Mouse (Mus musculus) spleen, adult 2 months (tissue): ENCODE data around the gene Abcc4. TPM values are rescaled to one million over a fixed set of nuclear protein-coding genes. Genes with fewer than 3 reads are reported as not detected.

Source experiments
- DNase-seq, 2 experiments: peaks; one replicate each; pipeline versions ENCODE4 v3.0.0 to v3.0.0-alpha.2; 2012 to 2021; ENCODE audit warnings: low spot score in 2 of 2, low read depth in 1 of 2
- H3K27ac ChIP-seq: fragments of 200-500 bp; 2 replicates; pipeline ENCODE4 v1.5.1; 2012; ENCODE audit warnings: low read length, inconsistent platforms; ENCODE audit not compliant: insufficient read depth
- H3K27me3 ChIP-seq: fragments of 200-500 bp; 2 replicates; pipeline ENCODE4 v1.6.1; 2012; ENCODE audit warnings: mild to moderate bottlenecking, moderate library complexity, low read length, inconsistent platforms; ENCODE audit not compliant: control insufficient read depth, insufficient read depth
- H3K36me3 ChIP-seq: fragments of 200-500 bp; 2 replicates; pipeline ENCODE4 v1.6.1; 2012; ENCODE audit warnings: mild to moderate bottlenecking, low read length, inconsistent platforms; ENCODE audit not compliant: control insufficient read depth, insufficient read depth
- H3K4me1 ChIP-seq: fragments of 200-500 bp; 2 replicates; pipeline ENCODE4 v1.6.1; 2011; ENCODE audit warnings: inconsistent platforms; ENCODE audit not compliant: control insufficient read depth, insufficient read depth, insufficient read length
- H3K4me3 ChIP-seq: fragments of 200-500 bp; 2 replicates; pipeline ENCODE4 v1.5.1; 2011; ENCODE audit warnings: mild to moderate bottlenecking, inconsistent platforms; ENCODE audit not compliant: insufficient read depth, insufficient read length; ENCODE audit errors: extremely low read depth
- CTCF ChIP-seq: fragments of 200-500 bp; IDR thresholded peaks from 2 replicates; pipeline ENCODE4 v1.5.1; 2011; ENCODE audit warnings: mild to moderate bottlenecking, inconsistent platforms; ENCODE audit not compliant: insufficient read depth, insufficient read length, insufficient replicate concordance; ENCODE audit errors: extremely low read depth
- POLR2A ChIP-seq: fragments of 200-500 bp; IDR thresholded peaks from 2 replicates; pipeline ENCODE4 v1.6.1; 2011; ENCODE audit warnings: low read depth, low read length, inconsistent platforms
- WGBS: fragments of 180-500 bp; shearing (Covaris S2); methylation state at CpG from one replicate; pipeline ENCODE4 v1.1.7; 2018; 5-methylcytosine and 5-hydroxymethylcytosine counted together
- polyA plus RNA-seq: library from polyadenylated mRNA; depleted of rRNA; stranded (reverse); fragments of >200 nt; gene quantifications from 2 replicates; pipeline ENCODE4 v1.2.3, GENCODE M21; 2012

The Abcc4 gene
- polyA plus RNA-seq, 1 experiment: 2.9 TPM

DNA sequence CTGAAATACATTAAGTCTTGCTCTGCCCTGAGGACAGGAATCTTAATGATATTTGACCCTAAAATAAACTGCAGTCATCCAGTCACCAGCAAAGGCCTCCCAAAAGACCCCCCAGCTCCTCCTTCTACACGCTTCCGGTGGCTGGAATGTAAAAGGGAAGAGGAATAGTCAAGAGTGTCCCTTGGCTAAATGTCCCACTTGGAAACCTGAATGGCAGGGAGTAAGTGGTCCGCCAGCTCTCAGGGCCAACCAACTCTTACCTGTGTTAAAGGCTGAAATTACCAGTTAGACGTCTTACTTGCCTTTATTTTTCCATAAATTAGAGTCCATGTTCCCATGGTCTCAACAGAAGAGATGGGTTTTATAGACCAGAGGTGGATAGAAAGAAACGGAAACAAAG, 6.9 kb upstream of the Abcc4 start:
- no peak overlapping the region for H3K27ac ChIP-seq
- TF ChIP-seq CTCF (no peak), POLR2A (no peak)
- WGBS: 88% methylated on average over 5 of the region's 5 CpGs
- H3K27me3 ChIP-seq: 0 out of 2 replicates have a peak, but pooled peaks cover 1% of the 10 kb centered on the region
- no peak overlapping the region for H3K4me3 ChIP-seq
- H3K36me3 ChIP-seq: no peaks in the 10 kb centered on the region
- no peaks in the 10 kb centered on the region; the same call in 1 of the 2 replicates for H3K4me1 ChIP-seq
- no peak for DNase-seq

DNA sequence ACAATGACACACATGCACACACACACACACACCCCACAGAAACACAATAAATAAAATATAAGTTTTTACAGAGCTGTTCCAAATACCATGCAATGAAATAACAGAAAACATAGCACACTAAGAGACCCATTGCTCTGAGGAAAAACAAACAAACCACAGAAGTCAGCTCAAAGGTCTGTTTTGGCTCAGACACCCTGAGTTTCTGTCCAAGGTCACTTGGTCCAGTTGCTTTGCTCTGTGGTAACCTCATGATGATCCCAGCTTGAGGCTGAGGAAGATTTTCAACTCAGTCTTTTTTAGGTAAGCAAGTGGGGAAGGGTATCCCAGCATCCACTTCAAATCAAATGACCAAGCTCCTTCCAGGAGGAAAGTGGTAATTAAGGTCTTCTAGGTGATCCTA, 4.9 kb upstream of the Abcc4 start:
- Histone ChIP-seq H3K4me1 (no peaks in the 10 kb centered on the region; the same call in none of the 2 replicates), H3K27ac (no peak overlapping the region), H3K36me3 (no peaks in the 10 kb centered on the region), H3K27me3 (0 out of 2 replicates have a peak, but pooled peaks cover 1% of the 10 kb centered on the region), H3K4me3 (no peak overlapping the region)
- TF ChIP-seq POLR2A: no peak
- no peak for TF ChIP-seq CTCF
- DNase-seq: no peak

DNA sequence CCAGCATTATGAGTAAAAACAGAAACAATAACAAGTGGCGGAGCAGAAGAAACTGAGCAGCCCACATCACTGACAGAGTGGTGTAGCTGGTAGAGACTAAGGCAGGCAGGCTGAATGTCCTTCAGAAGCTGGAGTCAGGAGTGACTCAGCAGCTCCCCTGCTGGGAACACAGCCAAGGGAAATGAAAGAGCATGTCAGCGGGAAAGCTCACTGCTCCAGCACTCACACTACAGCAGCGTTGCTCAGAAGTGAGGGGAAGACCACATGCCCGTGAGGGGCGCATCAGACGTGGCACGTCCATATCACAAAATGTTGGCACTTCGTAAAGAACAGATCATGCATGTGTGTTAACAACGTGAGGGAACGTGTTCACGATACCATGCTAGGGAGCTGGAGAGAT, 3.7 kb upstream of the Abcc4 start:
- no peak for TF ChIP-seq CTCF
- no peak for TF ChIP-seq POLR2A
- no peaks in the 10 kb centered on the region; the same call in none of the 2 replicates for H3K4me1 ChIP-seq
- no peaks in the 10 kb centered on the region for H3K36me3 ChIP-seq
- no peak overlapping the region for H3K4me3 ChIP-seq
- 0 out of 2 replicates have a peak, but pooled peaks cover 1% of the 10 kb centered on the region for H3K27me3 ChIP-seq
- peak in 1 of 2 experiments; percentile 15 for DNase-seq
- no peak overlapping the region for H3K27ac ChIP-seq
- WGBS: 15% methylated on average over 11 of the region's 11 CpGs

DNA sequence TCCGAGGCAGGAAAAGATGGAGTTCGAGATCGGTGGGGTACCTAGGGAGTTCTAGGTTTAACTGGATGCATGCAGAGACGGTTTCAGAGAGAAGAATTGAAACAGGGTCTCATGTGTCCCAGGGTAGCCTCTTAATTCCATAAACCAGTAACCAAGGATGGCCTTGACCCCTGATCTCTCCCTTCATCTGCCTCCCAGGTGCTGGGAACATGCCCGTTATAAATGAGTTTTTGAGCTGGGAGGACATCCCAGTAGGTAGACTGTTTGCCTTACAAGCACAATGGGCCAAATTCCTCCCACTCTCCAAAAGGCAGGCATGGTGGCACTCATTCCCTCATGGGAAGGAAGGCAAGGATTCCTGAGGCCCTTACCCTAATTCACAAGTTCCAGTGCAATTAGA, 2.1 kb upstream of the Abcc4 start:
- Histone ChIP-seq H3K27ac (no peak overlapping the region), H3K4me1 (no peaks in the 10 kb centered on the region; the same call in none of the 2 replicates), H3K4me3 (no peak overlapping the region), H3K27me3 (no peaks in the 10 kb centered on the region), H3K36me3 (no peaks in the 10 kb centered on the region)
- no peak for DNase-seq
- no peak for TF ChIP-seq POLR2A
- TF ChIP-seq CTCF: no peak
- 94% methylated on average over 5 of the region's 5 CpGs for WGBS

DNA sequence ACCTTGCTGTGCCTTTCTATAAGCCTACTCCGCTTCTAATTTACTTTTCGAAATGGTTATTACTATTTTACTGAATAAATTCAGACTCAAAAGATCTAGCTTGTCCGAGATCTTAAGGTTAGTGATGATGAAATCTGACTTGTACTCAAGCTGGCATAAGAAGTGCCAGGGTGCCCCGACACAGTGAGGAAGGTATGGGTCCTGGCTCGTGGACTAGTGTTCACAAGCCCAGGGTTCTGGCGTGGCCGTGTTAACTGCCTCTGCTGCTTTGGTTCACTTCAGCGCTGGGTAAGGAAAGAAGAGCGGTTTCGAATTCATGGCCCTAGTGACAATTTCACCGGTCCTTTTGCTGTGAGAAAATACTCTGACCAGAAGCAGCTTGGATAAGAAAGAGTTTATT, 943 bp upstream of the Abcc4 start:
- WGBS: 91% methylated on average over 11 of the region's 11 CpGs
- H3K27ac ChIP-seq: no peak overlapping the region
- no peaks in the 10 kb centered on the region for H3K27me3 ChIP-seq
- no peak overlapping the region for H3K4me3 ChIP-seq
- DNase-seq: no peak
- no peaks in the 10 kb centered on the region; the same call in none of the 2 replicates for H3K4me1 ChIP-seq
- no peak for TF ChIP-seq POLR2A
- TF ChIP-seq CTCF: no peak
- no peaks in the 10 kb centered on the region for H3K36me3 ChIP-seq

DNA sequence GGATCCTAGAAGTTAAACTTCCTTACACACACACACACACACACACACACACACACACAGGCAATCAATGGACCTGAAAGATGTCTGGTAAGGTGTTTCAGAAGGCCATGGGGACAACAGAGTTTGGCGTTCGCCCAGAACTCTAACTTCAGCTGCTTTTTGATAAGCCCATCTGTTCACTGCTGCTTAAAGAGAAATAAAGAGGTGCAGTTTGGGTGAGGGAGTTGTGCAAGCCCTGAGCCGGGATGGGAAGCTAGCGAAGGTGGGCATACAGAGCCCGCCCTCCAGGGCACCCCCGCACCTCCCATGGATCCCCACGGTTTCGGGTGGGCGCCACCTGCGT, 583 bp downstream of the Abcc4 start:
- DNase-seq: no peak
- H3K36me3 ChIP-seq: no peaks in the 10 kb centered on the region
- H3K4me1 ChIP-seq: no peaks in the 10 kb centered on the region; the same call in none of the 2 replicates
- H3K27me3 ChIP-seq: no peaks in the 10 kb centered on the region
- no peak for TF ChIP-seq CTCF
- no peak for TF ChIP-seq POLR2A
- 0 out of 2 replicates have a peak overlapping the region, but pooled peaks have one; percentile 41 for H3K27ac ChIP-seq
- 3% methylated on average over 10 of the region's 10 CpGs for WGBS
- H3K4me3 ChIP-seq: peak overlapping the region; percentile 83

DNA sequence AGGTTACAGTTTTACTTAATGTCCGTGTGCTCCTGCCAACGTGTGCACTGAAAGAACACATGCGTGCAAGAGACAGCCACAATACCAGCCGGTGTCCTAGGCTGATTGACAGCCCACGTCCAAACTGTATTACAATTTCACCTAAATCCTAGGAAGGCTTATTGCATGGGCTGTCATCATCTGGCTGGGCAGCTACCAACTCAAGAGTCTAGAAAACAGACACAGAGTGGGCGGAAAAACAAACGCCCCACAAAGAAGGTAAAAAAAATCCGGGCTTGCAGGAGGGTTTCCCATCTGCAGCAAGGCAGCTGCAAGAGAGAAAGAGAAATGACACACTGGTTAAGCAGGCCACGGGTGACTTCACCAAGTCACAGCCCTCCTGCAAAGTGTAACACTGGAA, 2.7 kb downstream of the Abcc4 start:
- Histone ChIP-seq H3K4me1 (peaks cover 7% of the 10 kb centered on the region), H3K27ac (no peak overlapping the region), H3K36me3 (no peaks in the 10 kb centered on the region), H3K27me3 (no peaks in the 10 kb centered on the region), H3K4me3 (no peak overlapping the region)
- DNase-seq: no peak
- TF ChIP-seq POLR2A (no peak), CTCF (no peak)
- WGBS: 79% methylated on average over 9 of the region's 9 CpGs
